Mouse (Mus musculus): ENCODE data around the gene Ncoa4. TPM values are rescaled to one million over a fixed set of nuclear protein-coding genes. Genes with fewer than 3 reads are reported as not detected.
"Not testable (repeated sequence)": the region's sequence is repeated elsewhere in the genome, so short reads cannot be mapped to it uniquely, and the experiment has no call there.

Ncoa4 gene
- 102 and 105 TPM in 2 replicates for polyA plus RNA-seq (2014; fragmentation: Nextera tagmentation; extraction: Ambion mirVana)

- peak within 1 kb of the TSS; percentile 84 for H3K4me3 ChIP-seq (ENCODE audit: low read depth, low read length)
- 2% methylated on average over 39 of the region's 40 CpGs for WGBS
- no peaks in the 10 kb centered on the region for H3K36me3 ChIP-seq (ENCODE audit: control insufficient read depth, insufficient read depth, low read length)
- H3K4me2 ChIP-seq (ENCODE audit: low read depth, low read length, severe bottlenecking): peak within 1 kb of the TSS; percentile 92
- no peaks in the 10 kb centered on the region for H3K9me3 ChIP-seq (ENCODE audit: control insufficient read depth, low read length)
- H3K27ac ChIP-seq (ENCODE audit: low read depth, low read length): peak within 1 kb of the TSS; percentile 52; the same call in 1 of the 2 replicates
- H3K27me3 ChIP-seq (ENCODE audit: control insufficient read depth, insufficient read depth, low read length): no peaks in the 10 kb centered on the region
- H3K4me1 ChIP-seq (replicated peaks; ENCODE audit: control insufficient read depth, insufficient read depth, low read length): peaks cover 4% of the 10 kb centered on the region; the same call in 1 of the 2 replicates
- DNase-seq (ENCODE audit: low spot score): peak; percentile 97
- H3K9ac ChIP-seq (ENCODE audit: low read length): peak within 1 kb of the TSS; percentile 90
- ATAC-seq (replicated peaks; ENCODE audit: low FRiP score): peak; percentile 97
Observed at GRCm38 (mm10) chr14:32159690-32160246, at the start of gene Ncoa4. Gene Ncoa4, plus strand, starts transcription at chr14:32159865.

GRCm38 (mm10) chr14:32112124-32112523 lies 47.5 kb upstream of the Ncoa4 start:
- H3K4me2 ChIP-seq (ENCODE audit: low read depth, low read length, severe bottlenecking); H3K27me3 ChIP-seq (ENCODE audit: control insufficient read depth, insufficient read depth, low read length); H3K27ac ChIP-seq (ENCODE audit: low read depth, low read length); H3K9ac ChIP-seq (ENCODE audit: low read length); H3K4me1 ChIP-seq (replicated peaks; ENCODE audit: control insufficient read depth, insufficient read depth, low read length); ATAC-seq (replicated peaks; ENCODE audit: low FRiP score); H3K9me3 ChIP-seq (ENCODE audit: control insufficient read depth, low read length); H3K4me3 ChIP-seq (ENCODE audit: low read depth, low read length); DNase-seq (ENCODE audit: low spot score); H3K36me3 ChIP-seq (ENCODE audit: control insufficient read depth, insufficient read depth, low read length): not testable (repeated sequence)
- 95% methylated on average over 10 of the region's 10 CpGs for WGBS

- Histone ChIP-seq H3K36me3 (ENCODE audit: control insufficient read depth, insufficient read depth, low read length) (no peaks in the 10 kb centered on the region), H3K4me1 (replicated peaks; ENCODE audit: control insufficient read depth, insufficient read depth, low read length) (no peaks in the 10 kb centered on the region), H3K4me3 (ENCODE audit: low read depth, low read length) (no peak overlapping the region), H3K9me3 (ENCODE audit: control insufficient read depth, low read length) (no peaks in the 10 kb centered on the region), H3K4me2 (ENCODE audit: low read depth, low read length, severe bottlenecking) (no peak overlapping the region), H3K27me3 (ENCODE audit: control insufficient read depth, insufficient read depth, low read length) (no peaks in the 10 kb centered on the region), H3K27ac (ENCODE audit: low read depth, low read length) (no peak overlapping the region), H3K9ac (ENCODE audit: low read length) (no peak overlapping the region)
- WGBS: 79% methylated on average over 11 of the region's 11 CpGs
- no peak for DNase-seq (ENCODE audit: low spot score)
- ATAC-seq (replicated peaks; ENCODE audit: low FRiP score): no peak
Observed at GRCm38 (mm10) chr14:32120940-32121919, 38.4 kb upstream of the Ncoa4 start.

- DNase-seq (ENCODE audit: low spot score): no peak
- no peak for ATAC-seq (replicated peaks; ENCODE audit: low FRiP score)
- Histone ChIP-seq H3K27ac (ENCODE audit: low read depth, low read length) (no peak overlapping the region), H3K9ac (ENCODE audit: low read length) (no peak overlapping the region), H3K4me1 (replicated peaks; ENCODE audit: control insufficient read depth, insufficient read depth, low read length) (no peaks in the 10 kb centered on the region), H3K36me3 (ENCODE audit: control insufficient read depth, insufficient read depth, low read length) (no peaks in the 10 kb centered on the region), H3K4me2 (ENCODE audit: low read depth, low read length, severe bottlenecking) (no peak overlapping the region), H3K27me3 (ENCODE audit: control insufficient read depth, insufficient read depth, low read length) (no peaks in the 10 kb centered on the region), H3K4me3 (ENCODE audit: low read depth, low read length) (no peak overlapping the region), H3K9me3 (ENCODE audit: control insufficient read depth, low read length) (no peaks in the 10 kb centered on the region)
- 53% methylated on average over 2 of the region's 2 CpGs for WGBS
Observed at GRCm38 (mm10) chr14:32121920-32122315, 37.7 kb upstream of the Ncoa4 start.

GRCm38 (mm10) chr14:32124261-32124660 lies 35.4 kb upstream of the Ncoa4 start:
- H3K4me1 ChIP-seq (replicated peaks; ENCODE audit: control insufficient read depth, insufficient read depth, low read length): no peaks in the 10 kb centered on the region
- no peaks in the 10 kb centered on the region for H3K27me3 ChIP-seq (ENCODE audit: control insufficient read depth, insufficient read depth, low read length)
- no peak overlapping the region for H3K4me3 ChIP-seq (ENCODE audit: low read depth, low read length)
- no peak overlapping the region for H3K27ac ChIP-seq (ENCODE audit: low read depth, low read length)
- no peaks in the 10 kb centered on the region for H3K9me3 ChIP-seq (ENCODE audit: control insufficient read depth, low read length)
- no peak overlapping the region for H3K4me2 ChIP-seq (ENCODE audit: low read depth, low read length, severe bottlenecking)
- no peaks in the 10 kb centered on the region for H3K36me3 ChIP-seq (ENCODE audit: control insufficient read depth, insufficient read depth, low read length)
- ATAC-seq (replicated peaks; ENCODE audit: low FRiP score): no peak
- H3K9ac ChIP-seq (ENCODE audit: low read length): no peak overlapping the region
- no peak for DNase-seq (ENCODE audit: low spot score)
- WGBS: 59% methylated on average over 3 of the region's 3 CpGs

GRCm38 (mm10) chr14:32125256-32125655 lies 34.4 kb upstream of the Ncoa4 start:
- not testable (repeated sequence) for H3K4me3 ChIP-seq (ENCODE audit: low read depth, low read length); DNase-seq (ENCODE audit: low spot score); H3K4me2 ChIP-seq (ENCODE audit: low read depth, low read length, severe bottlenecking); H3K4me1 ChIP-seq (replicated peaks; ENCODE audit: control insufficient read depth, insufficient read depth, low read length); H3K27me3 ChIP-seq (ENCODE audit: control insufficient read depth, insufficient read depth, low read length); ATAC-seq (replicated peaks; ENCODE audit: low FRiP score); H3K9ac ChIP-seq (ENCODE audit: low read length); H3K9me3 ChIP-seq (ENCODE audit: control insufficient read depth, low read length); H3K27ac ChIP-seq (ENCODE audit: low read depth, low read length); H3K36me3 ChIP-seq (ENCODE audit: control insufficient read depth, insufficient read depth, low read length)
- 85% methylated on average over 5 of the region's 5 CpGs for WGBS

GRCm38 (mm10) chr14:32128409-32128808 lies 31.3 kb upstream of the Ncoa4 start:
- Histone ChIP-seq H3K9me3 (ENCODE audit: control insufficient read depth, low read length) (no peaks in the 10 kb centered on the region), H3K27ac (ENCODE audit: low read depth, low read length) (no peak overlapping the region), H3K4me1 (replicated peaks; ENCODE audit: control insufficient read depth, insufficient read depth, low read length) (no peaks in the 10 kb centered on the region), H3K4me2 (ENCODE audit: low read depth, low read length, severe bottlenecking) (no peak overlapping the region), H3K4me3 (ENCODE audit: low read depth, low read length) (no peak overlapping the region), H3K27me3 (ENCODE audit: control insufficient read depth, insufficient read depth, low read length) (no peaks in the 10 kb centered on the region), H3K9ac (ENCODE audit: low read length) (no peak overlapping the region), H3K36me3 (ENCODE audit: control insufficient read depth, insufficient read depth, low read length) (no peaks in the 10 kb centered on the region)
- WGBS: 81% methylated on average over 5 of the region's 5 CpGs
- ATAC-seq (replicated peaks; ENCODE audit: low FRiP score) (no peak), DNase-seq (ENCODE audit: low spot score) (no peak)

GRCm38 (mm10) chr14:32131836-32132235 lies 27.8 kb upstream of the Ncoa4 start:
- ATAC-seq (replicated peaks; ENCODE audit: low FRiP score) (no peak), DNase-seq (ENCODE audit: low spot score) (no peak)
- H3K9ac ChIP-seq (ENCODE audit: low read length): no peak overlapping the region
- H3K4me1 ChIP-seq (replicated peaks; ENCODE audit: control insufficient read depth, insufficient read depth, low read length): no peaks in the 10 kb centered on the region
- WGBS: 92% methylated on average over 4 of the region's 4 CpGs
- no peak overlapping the region for H3K27ac ChIP-seq (ENCODE audit: low read depth, low read length)
- H3K4me2 ChIP-seq (ENCODE audit: low read depth, low read length, severe bottlenecking): no peak overlapping the region
- H3K36me3 ChIP-seq (ENCODE audit: control insufficient read depth, insufficient read depth, low read length): no peaks in the 10 kb centered on the region
- H3K27me3 ChIP-seq (ENCODE audit: control insufficient read depth, insufficient read depth, low read length): no peaks in the 10 kb centered on the region
- H3K4me3 ChIP-seq (ENCODE audit: low read depth, low read length): no peak overlapping the region
- no peaks in the 10 kb centered on the region for H3K9me3 ChIP-seq (ENCODE audit: control insufficient read depth, low read length)

Measured in forebrain, embryonic 11.5 days (tissue).